Mouse (Mus musculus) myocyte (in vitro differentiated cells): ENCODE measurements at regions not wholly inside any gene's neighbourhood (a gene's known extent, or its start where the extent isn't known, plus 50 kb on each side); places are given as distances from the start of the nearest gene placed in this dataset.
A peak's percentile ranks its signal among the peaks of the same experiment; 100 is the strongest.

ENCODE experiments used
- H3K27me3 ChIP-seq: one replicate; pipeline ENCODE4 v1.6.1; 2011; ENCODE audit not compliant: control insufficient read depth, insufficient read depth, insufficient read length
- H3K36me3 ChIP-seq: one replicate; pipeline ENCODE4 v1.6.1; 2011; ENCODE audit not compliant: control insufficient read depth, insufficient read depth
- H3K4me2 ChIP-seq: one replicate; pipeline ENCODE4 v1.6.1; 2011; ENCODE audit warnings: low read depth, control low read depth
- H3K4me3 ChIP-seq: one replicate; pipeline ENCODE4 v1.5.1; 2011; ENCODE audit warnings: mild to moderate bottlenecking, control low read depth, moderate library complexity
- H3K79me2 ChIP-seq: one replicate; pipeline ENCODE4 v1.6.1; 2011; ENCODE audit not compliant: control insufficient read depth, insufficient read depth
- H3ac ChIP-seq: one replicate; pipeline ENCODE4 v1.6.1; 2011; ENCODE audit not compliant: control insufficient read depth, insufficient read length
- CEBPB ChIP-seq: IDR thresholded peaks from 2 replicates; pipeline ENCODE4 v1.6.1; 2011; ENCODE audit warnings: mild to moderate bottlenecking, moderate library complexity; ENCODE audit not compliant: poor library complexity, insufficient read depth, severe bottlenecking
- E2F4 ChIP-seq: IDR thresholded peaks from one replicate; pipeline ENCODE4 v1.6.1; 2011; ENCODE audit warnings: mild to moderate bottlenecking, control low read depth, moderate library complexity; ENCODE audit not compliant: insufficient read depth
- MAX ChIP-seq: IDR thresholded peaks from one replicate; pipeline ENCODE4 v1.6.1; 2011; ENCODE audit warnings: low read depth, mild to moderate bottlenecking, control low read depth
- MYOD1 ChIP-seq, 3 experiments: IDR thresholded peaks; one replicate each; pipeline ENCODE4 v1.6.1; 2011; ENCODE audit warnings: control low read depth in 2 of 3, low read depth in 2 of 3, mild to moderate bottlenecking in 2 of 3, moderate library complexity in 1 of 3; ENCODE audit not compliant: insufficient read length in 2 of 3, control insufficient read depth in 1 of 3
- MYOG ChIP-seq, 3 experiments: IDR thresholded peaks; one replicate each; pipeline ENCODE4 v1.6.1; 2011; ENCODE audit warnings: control low read depth in 2 of 3, low read depth in 2 of 3, mild to moderate bottlenecking in 2 of 3; ENCODE audit not compliant: insufficient read length in 2 of 3, control insufficient read depth in 1 of 3, insufficient read depth in 1 of 3
- POLR2A ChIP-seq: IDR thresholded peaks from one replicate; pipeline ENCODE4 v1.6.1; 2011; ENCODE audit warnings: low read depth, mild to moderate bottlenecking, control low read depth, moderate library complexity; ENCODE audit not compliant: insufficient read length
- POLR2AphosphoS2 ChIP-seq: IDR thresholded peaks from one replicate; pipeline ENCODE4 v1.6.1; 2011; ENCODE audit warnings: low read depth, control low read depth; ENCODE audit not compliant: insufficient read length
- REST ChIP-seq: IDR thresholded peaks from one replicate; pipeline ENCODE4 v1.6.1; 2011; ENCODE audit warnings: mild to moderate bottlenecking, control low read depth, moderate library complexity; ENCODE audit not compliant: insufficient read depth, insufficient read length
- SRF ChIP-seq: IDR thresholded peaks from one replicate; pipeline ENCODE4 v1.6.1; 2011; ENCODE audit warnings: low read depth; ENCODE audit not compliant: control insufficient read depth, insufficient read length
- TCF12 ChIP-seq: IDR thresholded peaks from one replicate; pipeline ENCODE4 v1.6.1; 2011; ENCODE audit warnings: mild to moderate bottlenecking, control low read depth; ENCODE audit not compliant: poor library complexity, insufficient read depth, severe bottlenecking
- TCF3 ChIP-seq: IDR thresholded peaks from one replicate; pipeline ENCODE4 v1.6.1; 2011; ENCODE audit warnings: low read depth, control low read depth; ENCODE audit not compliant: insufficient read length
- USF1 ChIP-seq: IDR thresholded peaks from one replicate; pipeline ENCODE4 v1.6.1; 2011; ENCODE audit warnings: low read depth, mild to moderate bottlenecking, control low read depth, moderate library complexity

DNA sequence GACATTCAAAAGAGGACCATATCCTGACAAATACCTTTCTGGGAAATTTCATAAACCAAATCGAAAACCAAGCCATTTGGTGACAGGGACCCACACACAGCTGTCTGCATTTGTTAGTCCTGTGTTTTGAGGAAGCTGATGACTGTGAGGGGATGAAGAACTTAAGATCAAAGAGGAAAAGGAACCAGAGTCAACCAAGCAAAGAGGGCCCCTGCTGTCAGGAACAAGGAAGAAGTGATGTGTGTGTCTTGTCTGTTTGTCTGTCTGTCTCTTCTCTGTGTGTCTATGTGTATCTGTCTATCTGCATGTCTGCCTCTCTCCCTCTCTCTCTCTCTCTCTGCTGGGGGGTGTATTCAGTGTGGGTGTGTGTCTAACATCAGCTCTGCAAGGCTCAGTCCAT is 171.3 kb upstream of the Sesn3 start:
- Histone ChIP-seq H3K4me2 (no peak overlapping the region), H3K79me2 (no peaks in the 10 kb centered on the region), H3K27me3 (no peaks in the 10 kb centered on the region), H3ac (no peak overlapping the region), H3K36me3 (no peaks in the 10 kb centered on the region), H3K4me3 (no peak overlapping the region)
- no peak for TF ChIP-seq POLR2AphosphoS2
- TF ChIP-seq MYOD1 (IDR thresholded peaks at IDR 0.05; ENCODE audit: control insufficient read depth in 1 of 3, insufficient read length in 2 of 3, low read depth in 2 of 3), result no peak
- no peak for TF ChIP-seq TCF3
- no peak for TF ChIP-seq SRF
- no peak for TF ChIP-seq CEBPB
- no peak for TF ChIP-seq POLR2A
- no peak for TF ChIP-seq MYOG (IDR thresholded peaks at IDR 0.05; ENCODE audit: control insufficient read depth in 1 of 3, insufficient read depth in 1 of 3, insufficient read length in 2 of 3, low read depth in 2 of 3)
- no peak for TF ChIP-seq E2F4
- TF ChIP-seq REST, result no peak
- TF ChIP-seq TCF12, result no peak
- TF ChIP-seq MAX, result no peak
- TF ChIP-seq USF1, result no peak

DNA sequence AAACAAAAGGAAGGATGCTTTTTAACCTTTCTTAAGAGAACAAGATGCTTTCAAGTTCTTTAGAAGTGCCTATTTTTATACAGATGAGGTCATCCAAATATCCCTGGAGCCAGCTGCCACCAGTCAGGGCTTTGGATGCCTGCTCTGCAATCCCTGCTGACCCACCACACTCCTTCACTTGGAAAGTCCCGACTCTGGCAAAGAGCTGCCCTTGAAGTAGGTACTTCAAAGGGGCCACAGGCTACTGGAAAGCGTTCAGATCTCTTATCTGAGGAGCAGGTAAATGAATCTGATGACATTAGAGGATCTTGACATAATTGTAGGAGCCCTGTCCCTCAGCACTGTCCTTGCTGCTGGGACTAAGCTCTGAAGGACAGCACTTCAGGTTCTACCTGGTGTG is 169.9 kb upstream of the Sesn3 start:
- H3K36me3 ChIP-seq, result no peaks in the 10 kb centered on the region
- TF ChIP-seq CEBPB, result no peak
- no peak for TF ChIP-seq POLR2A
- TF ChIP-seq MAX, result no peak
- TF ChIP-seq MYOG (IDR thresholded peaks at IDR 0.05; ENCODE audit: control insufficient read depth in 1 of 3, insufficient read depth in 1 of 3, insufficient read length in 2 of 3, low read depth in 2 of 3), result peak in 1 of 3 experiments; percentile 6
- no peak overlapping the region for H3K4me2 ChIP-seq
- H3K27me3 ChIP-seq, result no peaks in the 10 kb centered on the region
- H3K79me2 ChIP-seq, result no peaks in the 10 kb centered on the region
- no peak overlapping the region for H3K4me3 ChIP-seq
- no peak overlapping the region for H3ac ChIP-seq

DNA sequence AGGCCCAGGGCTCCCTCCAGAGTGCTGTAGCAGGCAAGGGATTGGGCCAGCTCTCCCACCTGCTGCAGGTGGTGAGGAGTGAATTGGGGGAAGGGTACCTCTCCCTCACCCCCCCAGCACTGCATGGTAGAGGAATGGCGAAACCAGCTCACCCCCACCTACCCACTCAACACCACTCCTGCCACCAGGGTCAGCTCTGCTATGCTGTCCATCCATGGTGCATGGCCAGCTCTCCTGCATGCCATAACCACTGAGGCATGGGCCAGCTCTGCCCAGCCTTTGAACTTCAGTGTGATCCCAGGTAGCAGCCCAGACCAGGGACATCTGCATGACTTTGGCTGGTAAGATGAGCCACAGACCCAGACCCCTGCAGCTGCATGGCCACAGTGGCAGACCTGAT is 168.5 kb upstream of the Sesn3 start:
- Histone ChIP-seq H3K4me3 (no peak overlapping the region), H3K36me3 (no peaks in the 10 kb centered on the region), H3K4me2 (no peak overlapping the region), H3K79me2 (no peaks in the 10 kb centered on the region), H3K27me3 (no peaks in the 10 kb centered on the region), H3ac (no peak overlapping the region)
- TF ChIP-seq MYOG (IDR thresholded peaks at IDR 0.05; ENCODE audit: control insufficient read depth in 1 of 3, insufficient read depth in 1 of 3, insufficient read length in 2 of 3, low read depth in 2 of 3) (no peak), USF1 (no peak), CEBPB (no peak), E2F4 (no peak), MAX (no peak), REST (no peak), MYOD1 (IDR thresholded peaks at IDR 0.05; ENCODE audit: control insufficient read depth in 1 of 3, insufficient read length in 2 of 3, low read depth in 2 of 3) (no peak), POLR2AphosphoS2 (no peak), POLR2A (no peak), SRF (no peak), TCF12 (no peak), TCF3 (no peak)

DNA sequence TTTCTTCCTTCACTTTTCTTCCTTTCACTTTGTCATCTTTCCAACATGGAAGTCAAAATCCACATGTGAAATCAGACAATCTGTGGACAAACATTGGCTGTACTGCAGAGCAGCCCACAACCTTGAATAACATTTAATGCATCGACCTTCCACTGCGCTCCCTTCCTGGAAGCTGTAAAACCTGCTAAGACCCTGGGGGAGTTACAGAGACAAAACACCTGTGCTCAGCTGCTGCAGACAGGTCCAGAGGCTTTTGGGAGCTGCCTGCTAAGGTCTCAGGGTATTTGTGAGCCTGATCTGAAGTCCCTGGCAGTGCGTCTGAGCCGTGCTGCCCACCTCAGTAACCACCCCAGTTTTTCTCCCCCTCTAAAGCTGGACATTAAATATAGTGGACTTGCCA is 166.1 kb upstream of the Sesn3 start:
- no peak for TF ChIP-seq TCF3
- no peak for TF ChIP-seq TCF12
- Histone ChIP-seq H3K4me2 (no peak overlapping the region), H3K27me3 (no peaks in the 10 kb centered on the region), H3ac (no peak overlapping the region), H3K36me3 (no peaks in the 10 kb centered on the region), H3K4me3 (no peak overlapping the region), H3K79me2 (no peaks in the 10 kb centered on the region)

DNA sequence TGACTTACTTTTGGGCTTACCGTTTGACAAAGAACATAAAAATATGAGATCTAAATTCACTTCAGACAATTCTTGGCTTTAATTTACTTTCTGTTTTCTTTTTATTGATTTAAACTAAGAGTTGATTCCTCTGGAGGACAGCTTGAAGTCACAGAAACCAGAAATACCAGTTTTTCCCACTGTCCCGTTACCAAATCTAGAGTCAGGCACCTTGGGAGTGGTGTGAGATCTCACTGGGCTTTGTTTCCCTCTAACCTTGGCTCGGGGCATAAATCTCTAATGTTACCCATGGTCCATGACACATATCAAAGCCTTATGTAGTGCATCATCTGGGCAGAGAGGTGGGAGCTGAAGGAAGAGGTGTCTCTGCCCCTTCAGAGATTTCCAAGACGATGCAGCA is 165.4 kb upstream of the Sesn3 start:
- Histone ChIP-seq H3K4me2 (no peak overlapping the region), H3K27me3 (no peaks in the 10 kb centered on the region), H3K79me2 (no peaks in the 10 kb centered on the region), H3K4me3 (no peak overlapping the region), H3K36me3 (no peaks in the 10 kb centered on the region), H3ac (no peak overlapping the region)
- TF ChIP-seq REST (no peak), TCF3 (no peak), CEBPB (no peak), TCF12 (no peak), SRF (no peak), MAX (no peak), E2F4 (no peak), MYOG (IDR thresholded peaks at IDR 0.05; ENCODE audit: control insufficient read depth in 1 of 3, insufficient read depth in 1 of 3, insufficient read length in 2 of 3, low read depth in 2 of 3) (no peak), POLR2A (no peak), MYOD1 (IDR thresholded peaks at IDR 0.05; ENCODE audit: control insufficient read depth in 1 of 3, insufficient read length in 2 of 3, low read depth in 2 of 3) (no peak), USF1 (no peak), POLR2AphosphoS2 (no peak)
